Mouse (Mus musculus) heart, postnatal 25 days (tissue): ENCODE data around the gene Acad10. TPM values are rescaled to one million over a fixed set of nuclear protein-coding genes. Genes with fewer than 3 reads are reported as not detected.
"Not testable (repeated sequence)": the region's sequence is repeated elsewhere in the genome, so short reads cannot be mapped to it uniquely, and the experiment has no call there.

Experiments
- DNase-seq: peaks from one replicate; pipeline ENCODE4 v3.0.0; 2022; ENCODE audit warnings: low spot score
- intact Hi-C: fragments of 180-260 bp; cut with DNase I; formaldehyde crosslinking; loops from one replicate; pipeline ENCODE4 v1.15.1; 2025
- total RNA-seq, 2 experiments: library from RNA; stranded (reverse); gene quantifications; 2 replicates each; pipeline ENCODE4 v1.2.3; 2021

The Acad10 gene
- 10 to 100 TPM; 18.6 to 21.7 TPM for total RNA-seq

GRCm38 (mm10) chr5:121660059-121660896 lies at the start of gene Acad10, which contains the start of gene Brap:
Acad10 (minus strand) TSS chr5:121660514.
Brap (plus strand) TSS chr5:121660563.
- intact Hi-C loops = loop anchor here (5.0 kb wide), 1 partner anchor 52 kb away; the partner anchor contains the start of gene Atxn2
- DNase-seq = peak; percentile 91

- intact Hi-C loops = no loop called here
- DNase-seq = no peak
Observed at GRCm38 (mm10) chr5:121704512-121705248, 44.4 kb upstream of the Acad10 start.

GRCm38 (mm10) chr5:121703341-121703740 lies 43.0 kb upstream of the Acad10 start:
- DNase-seq = no peak
- intact Hi-C loops = no loop called here

GRCm38 (mm10) chr5:121701111-121701769 lies 40.9 kb upstream of the Acad10 start:
- intact Hi-C loops = no loop called here
- no peak for DNase-seq

- intact Hi-C loops = no loop called here
- DNase-seq = no peak
Observed at GRCm38 (mm10) chr5:121700496-121700895, 40.2 kb upstream of the Acad10 start.

GRCm38 (mm10) chr5:121699891-121700290 lies 39.6 kb upstream of the Acad10 start:
- intact Hi-C loops = no loop called here

GRCm38 (mm10) chr5:121696761-121697160 lies 36.4 kb upstream of the Acad10 start:
- no peak for DNase-seq
- intact Hi-C loops = no loop called here

More at GRCm38 (mm10) chr5:121699891-121700290, 39.6 kb upstream of the Acad10 start:
- DNase-seq = no peak

GRCm38 (mm10) chr5:121692897-121693296 lies 32.6 kb upstream of the Acad10 start:
- no peak for DNase-seq
- intact Hi-C loops = no loop called here

GRCm38 (mm10) chr5:121691436-121691835 lies 31.1 kb upstream of the Acad10 start:
- DNase-seq, intact Hi-C loops: not testable (repeated sequence)

GRCm38 (mm10) chr5:121690482-121691211 lies 30.3 kb upstream of the Acad10 start:
- peak; percentile 27 for DNase-seq
- intact Hi-C loops = no loop called here

GRCm38 (mm10) chr5:121686113-121686898 lies 26.0 kb upstream of the Acad10 start:
- DNase-seq = no peak
- intact Hi-C loops = no loop called here

GRCm38 (mm10) chr5:121685495-121685894 lies 25.2 kb upstream of the Acad10 start:
- no peak for DNase-seq
- intact Hi-C loops = no loop called here

GRCm38 (mm10) chr5:121682250-121682649 lies 21.9 kb upstream of the Acad10 start:
- no peak for DNase-seq

GRCm38 (mm10) chr5:121670412-121670811 lies 10.1 kb upstream of the Acad10 start:
- intact Hi-C loops = no loop called here
- DNase-seq = no peak

More at GRCm38 (mm10) chr5:121682250-121682649, 21.9 kb upstream of the Acad10 start:
- intact Hi-C loops = no loop called here

- DNase-seq = no peak
- intact Hi-C loops = no loop called here
Observed at GRCm38 (mm10) chr5:121668411-121668810, 8.1 kb upstream of the Acad10 start.

- intact Hi-C loops = no loop called here
Observed at GRCm38 (mm10) chr5:121667067-121667466, 6.8 kb upstream of the Acad10 start.

GRCm38 (mm10) chr5:121664971-121665370 lies 4.7 kb upstream of the Acad10 start:
- no peak for DNase-seq
- intact Hi-C loops = loop anchor here (5.0 kb wide), 1 partner anchor 47 kb away; the partner anchor contains the start of gene Atxn2

More at GRCm38 (mm10) chr5:121667067-121667466, 6.8 kb upstream of the Acad10 start:
- no peak for DNase-seq

GRCm38 (mm10) chr5:121664078-121664477 lies 3.8 kb upstream of the Acad10 start:
- DNase-seq = no peak
- intact Hi-C loops = loop anchor here (5.0 kb wide), 1 partner anchor 48 kb away; the partner anchor contains the start of gene Atxn2

GRCm38 (mm10) chr5:121663456-121663855 lies 3.1 kb upstream of the Acad10 start:
- DNase-seq = no peak
- intact Hi-C loops = loop anchor here (5.0 kb wide), 1 partner anchor 49 kb away; the partner anchor contains the start of gene Atxn2
